In genomic region chr2:27740091-27740608, GRCm38 (mm10) we compare ENCODE assay signal across 8 mouse cellular contexts.
DNase-seq lines count a peak whose midpoint lies in the region; ATAC-seq and TF ChIP-seq lines count a peak whose summit lies in the region.

No protein-coding gene starts in this region.

- ATAC-seq in forebrain, embryonic 15.5 days (replicated peaks) = peak; percentile 74
- peak; percentile 80 for ATAC-seq in liver, postnatal 0 days
- peak; percentile 77 for ATAC-seq in neural tube, embryonic 12.5 days (ENCODE audit: low FRiP score, low read depth)
- ATAC-seq in stomach, postnatal 0 days (ENCODE audit: low FRiP score, low TSS enrichment) = peak; percentile 83

- no peak for TF ChIP-seq POLR2A in ES-Bruce4 (IDR thresholded peaks at IDR 0.05; ENCODE audit: insufficient read depth, low read length)

- H3K4me1 ChIP-seq in ES-Bruce4 (ENCODE audit: control insufficient read depth, insufficient read depth, low read length) = peaks cover 12% of the 10 kb centered on the region
- H3K4me1 ChIP-seq in forebrain, embryonic 15.5 days = peaks cover 23% of the 10 kb centered on the region
- peaks cover 35% of the 10 kb centered on the region for H3K4me1 ChIP-seq in liver, postnatal 0 days (ENCODE audit: insufficient read depth)
- H3K4me1 ChIP-seq in neural tube, embryonic 12.5 days = peaks cover 36% of the 10 kb centered on the region
- peaks cover 24% of the 10 kb centered on the region for H3K4me1 ChIP-seq in stomach, postnatal 0 days (replicated peaks; ENCODE audit: control insufficient read depth, insufficient read depth)

- H3K9me3 ChIP-seq in ES-Bruce4 (replicated peaks; ENCODE audit: control insufficient read depth, insufficient read depth, low read length, poor library complexity, severe bottlenecking) = no peaks in the 10 kb centered on the region
- H3K9me3 ChIP-seq in forebrain, embryonic 15.5 days = no peaks in the 10 kb centered on the region
- no peaks in the 10 kb centered on the region for H3K9me3 ChIP-seq in liver, postnatal 0 days (ENCODE audit: low read length)
- no peaks in the 10 kb centered on the region for H3K9me3 ChIP-seq in neural tube, embryonic 12.5 days
- H3K9me3 ChIP-seq in stomach, postnatal 0 days (ENCODE audit: control insufficient read depth, low read length) = no peaks in the 10 kb centered on the region

- peak; percentile 85 for DNase-seq in c-Kit-positive CD71-positive TER-119-negative erythroid progenitor cells, embryonic 14.5 days (ENCODE audit: low read depth)
- DNase-seq in heart, postnatal 14 days = peak; percentile 80 to 83
- peak; percentile 77 to 85 for DNase-seq in layer of hippocampus, adult 18-20 months (ENCODE audit: low spot score in 2 of 2)
- DNase-seq in liver, postnatal 0 days = peak; percentile 88
- peak; percentile 89 for DNase-seq in stomach, postnatal 0 days (ENCODE audit: low spot score)

- H3K4me3 ChIP-seq in ES-Bruce4 (ENCODE audit: low read depth, low read length) = peak overlapping the region; percentile 28
- no peak overlapping the region for H3K4me3 ChIP-seq in forebrain, embryonic 15.5 days
- H3K4me3 ChIP-seq in liver, postnatal 0 days (ENCODE audit: low read depth, low read length) = no peak overlapping the region
- H3K4me3 ChIP-seq in neural tube, embryonic 12.5 days = no peak overlapping the region
- H3K4me3 ChIP-seq in stomach, postnatal 0 days (ENCODE audit: low read depth, low read length) = no peak overlapping the region

- no peaks in the 10 kb centered on the region for H3K27me3 ChIP-seq in ES-Bruce4 (ENCODE audit: control insufficient read depth, insufficient read depth, low read length, poor library complexity, severe bottlenecking)
- H3K27me3 ChIP-seq in forebrain, embryonic 15.5 days = no peaks in the 10 kb centered on the region
- H3K27me3 ChIP-seq in liver, postnatal 0 days (ENCODE audit: insufficient read depth, low read length) = no peaks in the 10 kb centered on the region
- H3K27me3 ChIP-seq in neural tube, embryonic 12.5 days (replicated peaks) = no peaks in the 10 kb centered on the region
- no peaks in the 10 kb centered on the region for H3K27me3 ChIP-seq in stomach, postnatal 0 days (ENCODE audit: control insufficient read depth, insufficient read depth, low read length)

- no peak overlapping the region for H3K27ac ChIP-seq in ES-Bruce4 (ENCODE audit: insufficient read depth, low read length)
- no peak overlapping the region for H3K27ac ChIP-seq in forebrain, embryonic 15.5 days (replicated peaks)
- peak overlapping the region; percentile 69 for H3K27ac ChIP-seq in liver, postnatal 0 days (ENCODE audit: low read depth)
- no peak overlapping the region for H3K27ac ChIP-seq in neural tube, embryonic 12.5 days
- peak overlapping the region; percentile 84 for H3K27ac ChIP-seq in stomach, postnatal 0 days (replicated peaks)

- H3K4me2 ChIP-seq in forebrain, embryonic 15.5 days (replicated peaks) = no peak overlapping the region
- H3K4me2 ChIP-seq in liver, postnatal 0 days (ENCODE audit: low read depth, low read length) = peak overlapping the region; percentile 44
- H3K4me2 ChIP-seq in neural tube, embryonic 12.5 days (replicated peaks) = peak overlapping the region; percentile 46
- peak overlapping the region; percentile 11; the same call in 1 of the 2 replicates for H3K4me2 ChIP-seq in stomach, postnatal 0 days (replicated peaks; ENCODE audit: low read depth)

- no peaks in the 10 kb centered on the region for H3K36me3 ChIP-seq in ES-Bruce4 (ENCODE audit: control insufficient read depth, insufficient read depth, low read length, poor library complexity, severe bottlenecking)
- no peaks in the 10 kb centered on the region for H3K36me3 ChIP-seq in forebrain, embryonic 15.5 days
- peaks cover 35% of the 10 kb centered on the region for H3K36me3 ChIP-seq in liver, postnatal 0 days (replicated peaks; ENCODE audit: insufficient read depth, low read length)
- H3K36me3 ChIP-seq in neural tube, embryonic 12.5 days = peaks cover 19% of the 10 kb centered on the region
- peaks cover 16% of the 10 kb centered on the region for H3K36me3 ChIP-seq in stomach, postnatal 0 days (ENCODE audit: control insufficient read depth, insufficient read depth, low read length)

- H3K9ac ChIP-seq in ES-Bruce4 (ENCODE audit: low read depth, poor library complexity, severe bottlenecking) = peak overlapping the region; percentile 27
- H3K9ac ChIP-seq in forebrain, embryonic 15.5 days (replicated peaks) = no peak overlapping the region
- 0 out of 2 replicates have a peak overlapping the region, but pooled peaks have one; percentile 8 for H3K9ac ChIP-seq in liver, postnatal 0 days (replicated peaks)
- H3K9ac ChIP-seq in neural tube, embryonic 12.5 days = peak overlapping the region; percentile 49
- H3K9ac ChIP-seq in stomach, postnatal 0 days (ENCODE audit: low read length) = peak overlapping the region; percentile 23; the same call in 1 of the 2 replicates

- 5% methylated on average over 16 of the region's 16 CpGs for WGBS in forebrain, embryonic 15.5 days
- WGBS in liver, postnatal 0 days (ENCODE audit: insufficient replicate concordance) = 6% methylated on average over 15 of the region's 16 CpGs
- 1% methylated on average over 16 of the region's 16 CpGs for WGBS in neural tube, embryonic 12.5 days
- 13% methylated on average over 16 of the region's 16 CpGs for WGBS in stomach, postnatal 0 days

- intact Hi-C loops in heart, postnatal 14 days (cut with DNase I) = no loop called here

- TF ChIP-seq CTCF in ES-Bruce4 (IDR thresholded peaks at IDR 0.05; ENCODE audit: low read depth, low read length) = no peak
- TF ChIP-seq CTCF in liver, postnatal 0 days (IDR thresholded peaks at IDR 0.05; ENCODE audit: low read depth) = peak; percentile 65
- peak; percentile 61 for TF ChIP-seq CTCF in stomach, postnatal 0 days (IDR thresholded peaks at IDR 0.05; ENCODE audit: low read depth)

- peak; percentile 92 for TF ChIP-seq EP300 in ES-Bruce4 (IDR thresholded peaks at IDR 0.05; ENCODE audit: insufficient read depth, low read depth, low read length)
- no peak for TF ChIP-seq EP300 in liver, postnatal 0 days (IDR thresholded peaks at IDR 0.05; ENCODE audit: low read depth)
- TF ChIP-seq EP300 in stomach, postnatal 0 days (optimal IDR thresholded peaks at IDR 0.05) = no peak

Comparison
In these comparisons a context has a peak if more than half of its experiments do, and no peak if none do; other contexts are left out.
1. H3K27ac ChIP-seq: peak in liver, postnatal 0 days (single experiment) and stomach, postnatal 0 days (single experiment); none in ES-Bruce4 (single experiment), forebrain, embryonic 15.5 days (single experiment) and neural tube, embryonic 12.5 days (single experiment).
2. Peak in every context shown above with its lines, with median percentiles within 50 percentile points of each other: DNase-seq and ATAC-seq.